Mouse (Mus musculus): Measurements from ENCODE around the gene Gm26992.

DNA sequence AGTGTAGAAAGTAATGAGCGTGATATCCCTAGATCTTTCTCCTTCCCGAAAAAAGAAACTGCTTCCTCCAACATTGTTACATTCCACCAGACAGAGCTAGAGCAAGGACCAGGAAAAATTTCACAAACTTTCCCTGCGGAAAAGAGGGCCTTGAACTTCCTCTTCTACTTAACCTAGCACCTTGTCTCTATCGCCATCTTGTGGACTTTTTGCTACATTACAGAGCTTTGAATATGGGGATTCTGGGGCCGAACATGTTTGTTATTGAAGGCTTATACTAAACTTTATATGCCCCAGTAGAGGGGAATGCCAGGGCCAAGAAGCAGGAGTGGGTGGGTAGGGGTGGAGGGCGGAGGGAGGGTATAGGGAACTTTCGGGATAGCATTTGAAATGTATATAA, 21.9 kb downstream of the Gm26992 start:
- TF ChIP-seq POLR2A (IDR thresholded peaks at IDR 0.05; ENCODE audit: borderline replicate concordance, insufficient read depth, low read length) (no peak), CTCF (IDR thresholded peaks at IDR 0.05; ENCODE audit: borderline replicate concordance, insufficient read depth, low read depth, low read length) (no peak)

Data from cerebellum, adult 2 months (tissue).